ENCODE assay signal across 20 mouse cellular contexts in the genomic region with DNA sequence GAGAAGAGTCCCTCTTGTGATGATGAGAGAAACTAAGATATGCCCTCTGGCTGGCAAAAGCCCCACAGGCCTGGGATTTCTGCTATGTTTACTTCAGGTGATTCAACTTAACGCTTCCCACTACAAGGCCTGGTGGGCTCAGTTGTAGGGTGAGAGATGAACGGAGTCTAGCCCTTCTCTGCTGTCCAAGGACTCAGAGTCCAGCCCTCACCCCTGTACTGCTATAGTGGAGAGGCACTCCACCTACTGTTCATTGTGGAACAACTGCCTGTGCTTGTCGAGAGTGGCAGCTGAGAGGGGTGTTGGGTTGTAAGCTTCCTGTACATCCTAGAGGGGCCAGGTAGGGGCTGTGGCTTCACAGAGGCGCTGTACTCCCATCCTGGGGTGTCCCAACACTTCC. TPM values are rescaled to one million over a fixed set of nuclear protein-coding genes. Genes with fewer than 3 reads are reported as not detected.
DNase-seq lines count a peak whose midpoint lies in the region; ATAC-seq and TF ChIP-seq lines count a peak whose summit lies in the region.
"Had no signal": no experiment of that assay in that cellular context is flagged by ENCODE, and none has a peak within 500 bp of the region (broad histone marks: within the 10 kb centered on the region; RNA-seq: fewer than 3 reads in every experiment).

No protein-coding gene starts in this region.

- TF ChIP-seq CTCF in kidney, postnatal 0 days (IDR thresholded peaks at IDR 0.05; ENCODE audit: low read depth) = peak; percentile 28
- TF ChIP-seq CTCF in midbrain, postnatal 0 days (IDR thresholded peaks at IDR 0.05) = no peak
- TF ChIP-seq CTCF in stomach, postnatal 0 days (IDR thresholded peaks at IDR 0.05; ENCODE audit: low read depth) = peak; percentile 49

- TF ChIP-seq EP300 in stomach, postnatal 0 days (optimal IDR thresholded peaks at IDR 0.05) = no peak

- no peak overlapping the region for H3K4me3 ChIP-seq in kidney, postnatal 0 days (replicated peaks; ENCODE audit: low read depth, low read length)
- no peak overlapping the region for H3K4me3 ChIP-seq in midbrain, embryonic 11.5 days (ENCODE audit: low read depth, low read length)
- no peak overlapping the region for H3K4me3 ChIP-seq in midbrain, postnatal 0 days (ENCODE audit: low read depth, low read length)
- no peak overlapping the region for H3K4me3 ChIP-seq in stomach, postnatal 0 days (ENCODE audit: low read depth, low read length)
- H3K4me3 ChIP-seq: embryonic facial prominence, embryonic 13.5 days; heart, embryonic 13.5 days; limb, embryonic 13.5 days; midbrain, embryonic 13.5 days; neural tube, embryonic 13.5 days had no signal

- H3K27me3 ChIP-seq in kidney, postnatal 0 days (ENCODE audit: insufficient read depth, low read length) = no peaks in the 10 kb centered on the region
- no peaks in the 10 kb centered on the region for H3K27me3 ChIP-seq in midbrain, embryonic 11.5 days (ENCODE audit: control insufficient read depth, insufficient read depth, low read length)
- no peaks in the 10 kb centered on the region for H3K27me3 ChIP-seq in midbrain, postnatal 0 days (ENCODE audit: insufficient read depth, low read length)
- no peaks in the 10 kb centered on the region for H3K27me3 ChIP-seq in stomach, postnatal 0 days (ENCODE audit: control insufficient read depth, insufficient read depth, low read length)
- H3K27me3 ChIP-seq: embryonic facial prominence, embryonic 13.5 days; heart, embryonic 13.5 days; limb, embryonic 13.5 days; midbrain, embryonic 13.5 days; neural tube, embryonic 13.5 days had no signal

- peak; percentile 21 for DNase-seq in embryo, embryonic 10 days (ENCODE audit: low spot score)
- no peak for DNase-seq in embryo, embryonic 9.5 days (ENCODE audit: extremely low spot score)
- DNase-seq in kidney, postnatal 0 days (ENCODE audit: low spot score) = no peak
- no peak for DNase-seq in kidney, adult 9 months
- peak; percentile 81 for DNase-seq in midbrain, embryonic 11.5 days (ENCODE audit: low spot score, missing footprints)
- no peak for DNase-seq in midbrain, postnatal 0 days (ENCODE audit: low spot score)
- DNase-seq in stomach, postnatal 0 days (ENCODE audit: low spot score) = no peak
- DNase-seq in testis, postnatal 10 days (ENCODE audit: low spot score) = no peak
- DNase-seq: cerebellum, adult 8-10 months; heart, postnatal 36 days; kidney, adult 18-20 months; kidney, postnatal 36 days; lung, postnatal 36 days had no signal

- no peaks in the 10 kb centered on the region for H3K9me3 ChIP-seq in kidney, postnatal 0 days (replicated peaks; ENCODE audit: low read length)
- H3K9me3 ChIP-seq in midbrain, embryonic 11.5 days (ENCODE audit: control insufficient read depth, low read length) = no peaks in the 10 kb centered on the region
- no peaks in the 10 kb centered on the region for H3K9me3 ChIP-seq in midbrain, postnatal 0 days (ENCODE audit: low read length)
- H3K9me3 ChIP-seq in stomach, postnatal 0 days (ENCODE audit: control insufficient read depth, low read length) = no peaks in the 10 kb centered on the region
- H3K9me3 ChIP-seq: embryonic facial prominence, embryonic 13.5 days; heart, embryonic 13.5 days; limb, embryonic 13.5 days; midbrain, embryonic 13.5 days; neural tube, embryonic 13.5 days had no signal

- WGBS in kidney, postnatal 0 days = 53% methylated on average over 4 of the region's 4 CpGs
- 57% methylated on average over 4 of the region's 4 CpGs for WGBS in midbrain, embryonic 11.5 days
- 64% methylated on average over 4 of the region's 4 CpGs for WGBS in midbrain, postnatal 0 days
- 40% methylated on average over 4 of the region's 4 CpGs for WGBS in stomach, postnatal 0 days

- peaks cover 9% of the 10 kb centered on the region; the same call in 1 of the 2 replicates for H3K36me3 ChIP-seq in kidney, postnatal 0 days (ENCODE audit: insufficient read depth, low read length)
- peaks cover 3% of the 10 kb centered on the region; the same call in 1 of the 2 replicates for H3K36me3 ChIP-seq in midbrain, embryonic 11.5 days (ENCODE audit: control insufficient read depth, insufficient read depth, low read length)
- H3K36me3 ChIP-seq in midbrain, postnatal 0 days (ENCODE audit: insufficient read depth, low read length) = 0 out of 2 replicates have a peak, but pooled peaks cover 4% of the 10 kb centered on the region
- H3K36me3 ChIP-seq in stomach, postnatal 0 days (ENCODE audit: control insufficient read depth, insufficient read depth, low read length) = no peaks in the 10 kb centered on the region

- no peak overlapping the region for H3K4me2 ChIP-seq in kidney, postnatal 0 days (ENCODE audit: low read length)
- no peak overlapping the region for H3K4me2 ChIP-seq in midbrain, embryonic 11.5 days
- H3K4me2 ChIP-seq in midbrain, postnatal 0 days (ENCODE audit: low read depth, low read length, poor library complexity, severe bottlenecking) = no peak overlapping the region
- no peak overlapping the region for H3K4me2 ChIP-seq in stomach, postnatal 0 days (replicated peaks; ENCODE audit: low read depth)
- H3K4me2 ChIP-seq: embryonic facial prominence, embryonic 13.5 days; heart, embryonic 13.5 days; limb, embryonic 13.5 days; midbrain, embryonic 13.5 days; neural tube, embryonic 13.5 days had no signal

- H3K27ac ChIP-seq in kidney, postnatal 0 days = no peak overlapping the region
- H3K27ac ChIP-seq in midbrain, embryonic 11.5 days (ENCODE audit: low read depth, low read length) = no peak overlapping the region
- H3K27ac ChIP-seq in midbrain, postnatal 0 days (ENCODE audit: low read depth, low read length) = no peak overlapping the region
- no peak overlapping the region for H3K27ac ChIP-seq in stomach, postnatal 0 days (replicated peaks)
- H3K27ac ChIP-seq: embryonic facial prominence, embryonic 13.5 days; heart, embryonic 13.5 days; limb, embryonic 13.5 days; midbrain, embryonic 13.5 days had no signal

- no peak for ATAC-seq in kidney, postnatal 0 days (replicated peaks; ENCODE audit: low FRiP score, low read depth)
- no peak for ATAC-seq in midbrain, embryonic 11.5 days (ENCODE audit: low FRiP score)
- ATAC-seq in midbrain, postnatal 0 days (ENCODE audit: low FRiP score) = no peak
- no peak; the same call in 1 of the 2 replicates for ATAC-seq in stomach, postnatal 0 days (ENCODE audit: low FRiP score, low TSS enrichment)
- ATAC-seq: CD4-positive, CD25-positive, alpha-beta regulatory T cell, adult 4 months; hindbrain, embryonic 16.5 days; midbrain, embryonic 13.5 days had no signal

- H3K9ac ChIP-seq in kidney, postnatal 0 days (ENCODE audit: low read depth, low read length) = no peak overlapping the region
- no peak overlapping the region for H3K9ac ChIP-seq in midbrain, embryonic 11.5 days (ENCODE audit: low read length)
- H3K9ac ChIP-seq in midbrain, postnatal 0 days (replicated peaks; ENCODE audit: low read length, poor library complexity, severe bottlenecking) = no peak overlapping the region
- H3K9ac ChIP-seq in stomach, postnatal 0 days (ENCODE audit: low read length) = no peak overlapping the region; the same call in 1 of the 2 replicates
- H3K9ac ChIP-seq: embryonic facial prominence, embryonic 13.5 days; heart, embryonic 13.5 days; limb, embryonic 13.5 days; midbrain, embryonic 13.5 days; neural tube, embryonic 13.5 days had no signal

- no peaks in the 10 kb centered on the region for H3K4me1 ChIP-seq in kidney, postnatal 0 days (replicated peaks; ENCODE audit: insufficient read depth, low read length)
- H3K4me1 ChIP-seq in midbrain, embryonic 11.5 days (ENCODE audit: control insufficient read depth, insufficient read depth, low read length) = peaks cover 3% of the 10 kb centered on the region; the same call in 1 of the 2 replicates
- H3K4me1 ChIP-seq in midbrain, postnatal 0 days (ENCODE audit: insufficient read depth, low read length) = peaks cover 13% of the 10 kb centered on the region; the same call in 1 of the 2 replicates
- no peaks in the 10 kb centered on the region for H3K4me1 ChIP-seq in stomach, postnatal 0 days (replicated peaks; ENCODE audit: control insufficient read depth, insufficient read depth)

RNA-seq across cellular contexts. Expression of gene Inpp5b, which starts 3.6 kb away (rescaled TPM):
- 21.8 and 27.0 TPM in 2 replicates for polyA plus RNA-seq in kidney, postnatal 0 days (2015; fragmentation: Nextera tagmentation; extraction: Ambion mirVana)
- 24.6 and 28.2 TPM in 2 replicates for polyA plus RNA-seq in midbrain, embryonic 11.5 days (2014; fragmentation: Nextera tagmentation; extraction: Ambion mirVana)
- total RNA-seq in midbrain, postnatal 0 days (2014; rRNA removed) = 19.0 and 20.5 TPM in 2 replicates
- polyA plus RNA-seq in midbrain, postnatal 0 days (2015; fragmentation: Nextera tagmentation; extraction: Ambion mirVana) = 14.3 and 16.0 TPM in 2 replicates
- polyA plus RNA-seq in stomach, postnatal 0 days (2015; fragmentation: Nextera tagmentation; extraction: Ambion mirVana) = 23.5 and 24.8 TPM in 2 replicates

RNA-seq across cellular contexts. Expression of gene Sf3a3, which starts 23.4 kb away (rescaled TPM):
- 92.4 and 103 TPM in 2 replicates for polyA plus RNA-seq in kidney, postnatal 0 days (2015; fragmentation: Nextera tagmentation; extraction: Ambion mirVana)
- 221 and 236 TPM in 2 replicates for polyA plus RNA-seq in midbrain, embryonic 11.5 days (2014; fragmentation: Nextera tagmentation; extraction: Ambion mirVana)
- total RNA-seq in midbrain, postnatal 0 days (2014; rRNA removed) = 32.8 and 34.3 TPM in 2 replicates
- polyA plus RNA-seq in midbrain, postnatal 0 days (2015; fragmentation: Nextera tagmentation; extraction: Ambion mirVana) = 73.8 and 75.9 TPM in 2 replicates
- 58.7 and 63.5 TPM in 2 replicates for polyA plus RNA-seq in stomach, postnatal 0 days (2015; fragmentation: Nextera tagmentation; extraction: Ambion mirVana)

RNA-seq across cellular contexts. Expression of gene Fhl3, which starts 37.5 kb away (rescaled TPM):
- 9.4 and 10.0 TPM in 2 replicates for polyA plus RNA-seq in kidney, postnatal 0 days (2015; fragmentation: Nextera tagmentation; extraction: Ambion mirVana)
- polyA plus RNA-seq in midbrain, embryonic 11.5 days (2014; fragmentation: Nextera tagmentation; extraction: Ambion mirVana) = 3.9 and 4.5 TPM in 2 replicates
- total RNA-seq in midbrain, postnatal 0 days (2014; rRNA removed) = 5.0 and 6.9 TPM in 2 replicates
- 1.7 and 2.0 TPM in 2 replicates for polyA plus RNA-seq in midbrain, postnatal 0 days (2015; fragmentation: Nextera tagmentation; extraction: Ambion mirVana)
- polyA plus RNA-seq in stomach, postnatal 0 days (2015; fragmentation: Nextera tagmentation; extraction: Ambion mirVana) = 7.4 and 9.0 TPM in 2 replicates

RNA-seq across cellular contexts. Expression of gene Utp11, which starts 44.6 kb away (rescaled TPM):
- polyA plus RNA-seq in kidney, postnatal 0 days (2015; fragmentation: Nextera tagmentation; extraction: Ambion mirVana) = 61.8 and 63.0 TPM in 2 replicates
- polyA plus RNA-seq in midbrain, embryonic 11.5 days (2014; fragmentation: Nextera tagmentation; extraction: Ambion mirVana) = 66.2 and 75.4 TPM in 2 replicates
- 10.3 and 10.9 TPM in 2 replicates for total RNA-seq in midbrain, postnatal 0 days (2014; rRNA removed)
- polyA plus RNA-seq in midbrain, postnatal 0 days (2015; fragmentation: Nextera tagmentation; extraction: Ambion mirVana) = 30.7 and 31.7 TPM in 2 replicates
- 105 TPM in 2 replicates for polyA plus RNA-seq in stomach, postnatal 0 days (2015; fragmentation: Nextera tagmentation; extraction: Ambion mirVana)

Comparison
In these comparisons a context has a peak if more than half of its experiments do, and no peak if none do; other contexts are left out.
1. DNase-seq: peak in embryo, embryonic 10 days (single experiment) and midbrain, embryonic 11.5 days (single experiment); none in embryo, embryonic 9.5 days (single experiment), kidney, postnatal 0 days (single experiment), kidney, adult 9 months (single experiment), midbrain, postnatal 0 days (single experiment), stomach, postnatal 0 days (single experiment) and testis, postnatal 10 days (single experiment).